Comparison of ENCODE assay signal across 8 mouse cellular contexts in genomic region chr6:83124851-83125312, GRCm38 (mm10). TPM values are rescaled to one million over a fixed set of nuclear protein-coding genes. Genes with fewer than 3 reads are reported as not detected.
DNase-seq lines count a peak whose midpoint lies in the region; ATAC-seq lines count a peak whose summit lies in the region.

No protein-coding gene starts in this region.

- peak overlapping the region; percentile 72 for H3K4me3 ChIP-seq in heart, embryonic 15.5 days
- H3K4me3 ChIP-seq in liver, embryonic 15.5 days (replicated peaks): peak overlapping the region; percentile 84
- H3K4me3 ChIP-seq in neural tube, embryonic 12.5 days: peak overlapping the region; percentile 77

- under 1% methylated on average over 30 of the region's 30 CpGs for WGBS in heart, embryonic 15.5 days
- WGBS in liver, embryonic 15.5 days (ENCODE audit: insufficient replicate concordance): under 1% methylated on average over 30 of the region's 30 CpGs
- WGBS in neural tube, embryonic 12.5 days: under 1% methylated on average over 30 of the region's 30 CpGs

- H3K27ac ChIP-seq in heart, embryonic 15.5 days: peak overlapping the region; percentile 68
- H3K27ac ChIP-seq in liver, embryonic 15.5 days (replicated peaks): peak overlapping the region; percentile 90
- H3K27ac ChIP-seq in neural tube, embryonic 12.5 days: no peak overlapping the region

- peaks cover 35% of the 10 kb centered on the region for H3K4me1 ChIP-seq in heart, embryonic 15.5 days (replicated peaks)
- peaks cover 50% of the 10 kb centered on the region for H3K4me1 ChIP-seq in liver, embryonic 15.5 days (replicated peaks)
- H3K4me1 ChIP-seq in neural tube, embryonic 12.5 days: peaks cover 30% of the 10 kb centered on the region

- peak overlapping the region; percentile 93 for H3K4me2 ChIP-seq in heart, embryonic 15.5 days
- peak overlapping the region; percentile 91 for H3K4me2 ChIP-seq in liver, embryonic 15.5 days
- H3K4me2 ChIP-seq in neural tube, embryonic 12.5 days (replicated peaks): peak overlapping the region; percentile 91

- DNase-seq in c-Kit-negative CD71-positive TER-119-positive erythroid progenitor cells, embryonic 14.5 days (ENCODE audit: low read depth, low spot score): peak; percentile 90
- peak; percentile 81 for DNase-seq in fibroblast of lung, adult 2 months (ENCODE audit: low read depth)
- DNase-seq in kidney, postnatal 25 days: peak; percentile 93 to 96
- DNase-seq in telencephalon, adult 2 months (ENCODE audit: low read depth, low spot score): peak; percentile 96

- peak overlapping the region; percentile 77 for H3K9ac ChIP-seq in heart, embryonic 15.5 days
- H3K9ac ChIP-seq in liver, embryonic 15.5 days: peak overlapping the region; percentile 82
- peak overlapping the region; percentile 65 for H3K9ac ChIP-seq in neural tube, embryonic 12.5 days

- H3K27me3 ChIP-seq in heart, embryonic 15.5 days: no peaks in the 10 kb centered on the region
- H3K27me3 ChIP-seq in liver, embryonic 15.5 days: no peaks in the 10 kb centered on the region
- H3K27me3 ChIP-seq in neural tube, embryonic 12.5 days (replicated peaks): no peaks in the 10 kb centered on the region

- ATAC-seq in CD4-positive, CD25-positive, alpha-beta regulatory T cell, adult 4 months: peak; percentile 37
- no peak for ATAC-seq in heart, embryonic 15.5 days (replicated peaks; ENCODE audit: insufficient number of reproducible peaks, insufficient read depth, low FRiP score, low read depth)
- no peak for ATAC-seq in liver, embryonic 15.5 days (ENCODE audit: insufficient read depth)
- ATAC-seq in neural tube, embryonic 12.5 days (ENCODE audit: low FRiP score, low read depth): 0 out of 2 replicates have a peak, but pooled peaks have one; percentile 2

- peaks cover 4% of the 10 kb centered on the region; the same call in 1 of the 2 replicates for H3K36me3 ChIP-seq in heart, embryonic 15.5 days
- peaks cover 6% of the 10 kb centered on the region; the same call in 1 of the 2 replicates for H3K36me3 ChIP-seq in liver, embryonic 15.5 days (replicated peaks)
- no peaks in the 10 kb centered on the region for H3K36me3 ChIP-seq in neural tube, embryonic 12.5 days

- H3K9me3 ChIP-seq in heart, embryonic 15.5 days (replicated peaks): no peaks in the 10 kb centered on the region
- H3K9me3 ChIP-seq in liver, embryonic 15.5 days (replicated peaks): no peaks in the 10 kb centered on the region
- no peaks in the 10 kb centered on the region for H3K9me3 ChIP-seq in neural tube, embryonic 12.5 days

RNA-seq across cellular contexts. Expression of gene Ino80b, which starts 0.3 kb away (rescaled TPM):
- polyA plus RNA-seq in CD4-positive, CD25-positive, alpha-beta regulatory T cell, adult 4 months (2017; shearing (Covaris generic)): 1 to 10 TPM in 1 of 2 experiments, under 1 TPM in 1; 0.56 to 3.3 TPM
- 7.4 and 9.2 TPM in 2 replicates for polyA plus RNA-seq in heart, embryonic 15.5 days (2015; fragmentation: Nextera tagmentation; extraction: Ambion mirVana)
- 5.0 and 5.3 TPM in 2 replicates for polyA plus RNA-seq in liver, embryonic 15.5 days (2015; fragmentation: Nextera tagmentation; extraction: Ambion mirVana)
- 17.6 and 18.7 TPM in 2 replicates for polyA plus RNA-seq in neural tube, embryonic 12.5 days (2016; fragmentation: Nextera tagmentation; extraction: Ambion mirVana)

RNA-seq across cellular contexts. Expression of gene Wbp1, which starts 3.5 kb away (rescaled TPM):
- polyA plus RNA-seq in CD4-positive, CD25-positive, alpha-beta regulatory T cell, adult 4 months (2017; shearing (Covaris generic)): 10 to 100 TPM; 20.4 to 23.6 TPM
- polyA plus RNA-seq in heart, embryonic 15.5 days (2015; fragmentation: Nextera tagmentation; extraction: Ambion mirVana): 81.9 and 99.5 TPM in 2 replicates
- polyA plus RNA-seq in liver, embryonic 15.5 days (2015; fragmentation: Nextera tagmentation; extraction: Ambion mirVana): 29.6 and 30.2 TPM in 2 replicates
- 233 and 254 TPM in 2 replicates for polyA plus RNA-seq in neural tube, embryonic 12.5 days (2016; fragmentation: Nextera tagmentation; extraction: Ambion mirVana)

RNA-seq across cellular contexts. Expression of gene Mogs, which starts 9.6 kb away (rescaled TPM):
- polyA plus RNA-seq in CD4-positive, CD25-positive, alpha-beta regulatory T cell, adult 4 months (2017; shearing (Covaris generic)): 10 to 100 TPM in 1 of 2 experiments, 1 to 10 TPM in 1; 6.5 to 16.0 TPM
- 17.6 and 27.8 TPM in 2 replicates for polyA plus RNA-seq in heart, embryonic 15.5 days (2015; fragmentation: Nextera tagmentation; extraction: Ambion mirVana)
- 37.0 and 39.9 TPM in 2 replicates for polyA plus RNA-seq in liver, embryonic 15.5 days (2015; fragmentation: Nextera tagmentation; extraction: Ambion mirVana)
- polyA plus RNA-seq in neural tube, embryonic 12.5 days (2016; fragmentation: Nextera tagmentation; extraction: Ambion mirVana): 39.4 and 39.5 TPM in 2 replicates

RNA-seq across cellular contexts. Expression of gene Rtkn, which starts 10.4 kb away (rescaled TPM):
- polyA plus RNA-seq in CD4-positive, CD25-positive, alpha-beta regulatory T cell, adult 4 months (2017; shearing (Covaris generic)): under 1 TPM in 1 of 2 experiments, not detected in 1; 0.49 TPM
- polyA plus RNA-seq in heart, embryonic 15.5 days (2015; fragmentation: Nextera tagmentation; extraction: Ambion mirVana): 19.3 and 26.2 TPM in 2 replicates
- polyA plus RNA-seq in liver, embryonic 15.5 days (2015; fragmentation: Nextera tagmentation; extraction: Ambion mirVana): 12.1 and 17.9 TPM in 2 replicates
- polyA plus RNA-seq in neural tube, embryonic 12.5 days (2016; fragmentation: Nextera tagmentation; extraction: Ambion mirVana): 33.7 and 38.0 TPM in 2 replicates

RNA-seq across cellular contexts. Expression of gene Mrpl53, which starts 16.0 kb away (rescaled TPM):
- polyA plus RNA-seq in CD4-positive, CD25-positive, alpha-beta regulatory T cell, adult 4 months (2017; shearing (Covaris generic)): 10 to 100 TPM; 57.0 to 61.5 TPM
- polyA plus RNA-seq in heart, embryonic 15.5 days (2015; fragmentation: Nextera tagmentation; extraction: Ambion mirVana): 136 and 164 TPM in 2 replicates
- polyA plus RNA-seq in liver, embryonic 15.5 days (2015; fragmentation: Nextera tagmentation; extraction: Ambion mirVana): 70.4 and 72.6 TPM in 2 replicates
- polyA plus RNA-seq in neural tube, embryonic 12.5 days (2016; fragmentation: Nextera tagmentation; extraction: Ambion mirVana): 124 and 128 TPM in 2 replicates

Comparison
In these comparisons a context has a peak if more than half of its experiments do, and no peak if none do; other contexts are left out.
1. ATAC-seq: peak in CD4-positive, CD25-positive, alpha-beta regulatory T cell, adult 4 months (single experiment) and neural tube, embryonic 12.5 days (single experiment); none in heart, embryonic 15.5 days (single experiment) and liver, embryonic 15.5 days (single experiment).
2. Peak in every context shown above with its lines, with median percentiles within 50 percentile points of each other: DNase-seq, H3K4me2 ChIP-seq, H3K4me3 ChIP-seq and H3K9ac ChIP-seq.